Mouse (Mus musculus) CH12.LX (cell line): ENCODE results near the gene Serinc5. TPM values are rescaled to one million over a fixed set of nuclear protein-coding genes. Genes with fewer than 3 reads are reported as not detected.
A peak's percentile ranks its signal among the peaks of the same experiment; 100 is the strongest.
"Not testable (repeated sequence)": the region's sequence is repeated elsewhere in the genome, so short reads cannot be mapped to it uniquely, and the experiment has no call there.

Experiments used
- DNase-seq: peaks from one replicate; pipeline ENCODE4 v3.0.0-alpha.2; 2013; ENCODE audit errors: extremely low read depth
- H3K27ac ChIP-seq: 2 replicates; pipeline ENCODE4 v1.5.1; 2012; ENCODE audit warnings: low read depth, mild to moderate bottlenecking, control low read depth, moderate library complexity; ENCODE audit not compliant: insufficient read depth
- H3K27me3 ChIP-seq: replicated peaks from 2 replicates; pipeline ENCODE3; 2012; ENCODE audit warnings: inconsistent platforms
- H3K36me3 ChIP-seq, 2 experiments: replicated peaks in 1 of 2; 2 replicates each; pipeline versions ENCODE3 to v1.6.1; 2012; ENCODE audit warnings: inconsistent platforms in 1 of 2, low read length in 1 of 2, mild to moderate bottlenecking in 1 of 2, mixed read lengths in 1 of 2, moderate library complexity in 1 of 2; ENCODE audit not compliant: control insufficient read depth in 1 of 2, insufficient read depth in 1 of 2
- H3K4me1 ChIP-seq, 2 experiments: 2 replicates each; pipeline ENCODE4 v1.6.1; 2012; ENCODE audit warnings: inconsistent platforms in 1 of 2, moderate library complexity in 1 of 2; ENCODE audit not compliant: insufficient read depth in 2 of 2, control insufficient read depth in 1 of 2
- H3K4me2 ChIP-seq: 2 replicates; pipeline ENCODE4 v1.6.1; 2012; ENCODE audit warnings: low read depth, mild to moderate bottlenecking, control low read depth; ENCODE audit not compliant: poor library complexity, insufficient read depth, severe bottlenecking
- H3K4me3 ChIP-seq, 3 experiments: fragments of 150-350 bp in 1 of 3; sonication (generic) in 1 of 3; replicated peaks in 1 of 3; 2 replicates each; pipeline versions ENCODE3 to v1.5.1; 2011 to 2012; ENCODE audit warnings: low read depth in 2 of 3, low read length in 2 of 3, mild to moderate bottlenecking in 2 of 3, moderate library complexity in 2 of 3, control low read depth in 1 of 3, improper control_type of control experiment in 1 of 3, inconsistent platforms in 1 of 3, mixed read lengths in 1 of 3; ENCODE audit not compliant: poor library complexity in 1 of 3
- H3K79me2 ChIP-seq: replicated peaks from 2 replicates; pipeline ENCODE4 v1.6.1; 2012; ENCODE audit warnings: mild to moderate bottlenecking, moderate library complexity; ENCODE audit not compliant: control insufficient read depth, poor library complexity, insufficient read depth, severe bottlenecking; ENCODE audit errors: extremely low read depth
- H3K9ac ChIP-seq: 2 replicates; pipeline ENCODE4 v1.6.1; 2012; ENCODE audit warnings: low read depth, mild to moderate bottlenecking, control low read depth, moderate library complexity; ENCODE audit not compliant: insufficient read depth
- H3K9me3 ChIP-seq: replicated peaks from 2 replicates; pipeline ENCODE3; 2012; ENCODE audit warnings: low read length, inconsistent platforms, mixed read lengths
- BHLHE40 ChIP-seq: IDR thresholded peaks from 2 replicates; pipeline ENCODE4 v1.6.1; 2011; ENCODE audit warnings: mild to moderate bottlenecking, low read depth, low read length, improper control_type of control experiment
- ELF1 ChIP-seq: IDR thresholded peaks from 2 replicates; pipeline ENCODE4 v1.6.1; 2014; ENCODE audit warnings: low read depth, mild to moderate bottlenecking, inconsistent platforms, low read length, improper control_type of control experiment
- EP300 ChIP-seq: IDR thresholded peaks from 2 replicates; pipeline ENCODE4 v1.6.1; 2011; ENCODE audit warnings: low read length, improper control_type of control experiment
- ETS1 ChIP-seq: conservative IDR thresholded peaks from 2 replicates; pipeline ENCODE4 v1.6.1; 2012; ENCODE audit warnings: low read depth, mild to moderate bottlenecking, inconsistent platforms, low read length, improper control_type of control experiment, moderate library complexity
- IRF4 ChIP-seq: IDR thresholded peaks from 2 replicates; pipeline ENCODE4 v1.6.1; 2014; ENCODE audit warnings: low read depth, mild to moderate bottlenecking, inconsistent platforms, low read length, improper control_type of control experiment
- MAFK ChIP-seq: IDR thresholded peaks from 2 replicates; pipeline ENCODE4 v1.6.1; 2011; ENCODE audit warnings: low read length, improper control_type of control experiment; ENCODE audit not compliant: insufficient replicate concordance
- MEF2A ChIP-seq: IDR thresholded peaks from 2 replicates; pipeline ENCODE4 v1.6.1; 2014; ENCODE audit warnings: low read depth, mild to moderate bottlenecking, inconsistent platforms, low read length, improper control_type of control experiment, borderline replicate concordance
- MYC ChIP-seq: IDR thresholded peaks from 2 replicates; pipeline ENCODE4 v1.6.1; 2011; ENCODE audit warnings: low read depth, mild to moderate bottlenecking, improper control_type of control experiment, low read length
- PAX5 ChIP-seq: IDR thresholded peaks from 2 replicates; pipeline ENCODE4 v1.6.1; 2012; ENCODE audit warnings: low read length, inconsistent platforms, mixed read lengths
- TCF12 ChIP-seq: IDR thresholded peaks from 2 replicates; pipeline ENCODE4 v1.6.1; 2014; ENCODE audit warnings: low read depth, mild to moderate bottlenecking, inconsistent platforms, low read length, improper control_type of control experiment
- ZKSCAN1 ChIP-seq: IDR thresholded peaks from 2 replicates; pipeline ENCODE4 v1.6.1; 2012; ENCODE audit warnings: low read depth, inconsistent platforms, low read length, improper control_type of control experiment, borderline replicate concordance
- dilution Hi-C: fragments of 300-500 bp; cut with MboI; formaldehyde crosslinking; loops from 2 replicates; pipeline ENCODE4 v1.14.3; 2020; ENCODE audit warnings: low sequenced_read_pairs; ENCODE audit not compliant: extremely low pct_unique_long_range_greater_than_20kb, extremely low pct_ligation_motif_present
- in situ Hi-C: fragments of 300-500 bp; cut with MboI; formaldehyde crosslinking; loops from 3 replicates; pipeline ENCODE4 v1.14.3; 2019; ENCODE audit warnings: low sequenced_read_pairs, low pct_ligation_motif_present, low pct_unique_long_range_greater_than_20kb, mixed read lengths
- polyA plus RNA-seq: library from polyadenylated mRNA; unstranded; fragments of >175 nt; gene quantifications from 2 replicates; pipeline ENCODE4 v1.2.1, GENCODE M21; 2012; ENCODE audit warnings: low read depth; ENCODE audit not compliant: insufficient read length
- total RNA-seq, 2 experiments: library from RNA; depleted of rRNA; stranded (reverse); fragments of 300-350 nt in 1 of 2; fragments of >200 nt in 1 of 2; gene quantifications; 2 replicates each; pipeline ENCODE4 v1.2.3; 2012 to 2014

Gene Serinc5
- total and polyA plus RNA-seq, 3 experiments: 1.9 to 5.2 (median 4.3) TPM

DNA sequence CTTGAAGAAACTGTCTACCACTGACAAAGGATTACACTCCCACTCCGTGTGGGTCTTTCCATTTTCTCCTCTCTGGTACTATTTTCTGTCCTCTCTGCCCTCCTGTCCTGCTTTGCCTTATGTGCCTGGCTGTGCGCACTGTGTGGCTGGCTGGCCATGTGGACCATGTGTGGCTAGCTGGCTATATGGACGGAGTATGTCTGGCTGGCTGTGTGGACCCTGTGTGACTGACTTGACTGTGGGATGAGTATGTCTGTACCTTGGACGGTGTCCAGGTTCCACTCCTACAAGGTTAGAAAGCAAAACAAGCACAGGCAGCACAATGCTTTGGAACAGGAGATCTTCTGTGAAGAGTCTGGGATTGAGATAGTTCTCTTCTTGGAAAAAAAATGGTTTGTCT lies 74.4 kb downstream of the Serinc5 start:
- dilution Hi-C loops (no loop called here), in situ Hi-C loops (no loop called here)
- DNase-seq: no peak

DNA sequence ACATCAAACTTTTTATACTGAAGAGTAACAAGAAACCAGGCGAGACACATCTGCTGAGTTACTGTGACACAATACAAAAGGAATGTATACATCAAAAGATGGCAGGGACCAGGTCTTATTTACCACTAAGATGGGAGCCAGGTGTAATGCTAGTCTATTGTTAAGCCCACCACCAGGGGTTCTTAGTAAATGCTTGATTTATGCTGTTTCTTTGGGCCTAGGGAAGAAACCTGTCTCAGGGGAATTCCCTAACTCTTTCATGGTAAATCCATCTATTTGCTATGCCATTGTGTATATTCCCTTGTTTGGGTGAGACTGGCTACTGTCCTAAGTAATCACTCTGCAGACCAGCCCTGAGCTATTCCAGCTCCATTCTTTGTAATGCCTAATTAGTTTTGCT lies 76.3 kb downstream of the Serinc5 start:
- in situ Hi-C loops, H3K79me2 ChIP-seq, DNase-seq, H3K27me3 ChIP-seq, H3K9me3 ChIP-seq, dilution Hi-C loops, H3K4me3 ChIP-seq, H3K36me3 ChIP-seq, H3K9ac ChIP-seq, H3K4me2 ChIP-seq, H3K27ac ChIP-seq: not testable (repeated sequence)
- peaks cover 7 to 13% of the 10 kb centered on the region in 2 experiments for H3K4me1 ChIP-seq

More for the DNA sequence above, 74.4 kb downstream of the Serinc5 start:
- Histone ChIP-seq H3K79me2 (no peaks in the 10 kb centered on the region), H3K4me3 (no peak overlapping the region), H3K4me2 (no peak overlapping the region), H3K9me3 (peaks cover 4% of the 10 kb centered on the region), H3K9ac (no peak overlapping the region), H3K4me1 (peaks cover 9 to 18% of the 10 kb centered on the region in 2 experiments), H3K27me3 (no peaks in the 10 kb centered on the region), H3K36me3 (peaks cover 2% of the 10 kb centered on the region in 2 experiments), H3K27ac (no peak overlapping the region)
- TF ChIP-seq MYC (no peak), ZKSCAN1 (no peak)

DNA sequence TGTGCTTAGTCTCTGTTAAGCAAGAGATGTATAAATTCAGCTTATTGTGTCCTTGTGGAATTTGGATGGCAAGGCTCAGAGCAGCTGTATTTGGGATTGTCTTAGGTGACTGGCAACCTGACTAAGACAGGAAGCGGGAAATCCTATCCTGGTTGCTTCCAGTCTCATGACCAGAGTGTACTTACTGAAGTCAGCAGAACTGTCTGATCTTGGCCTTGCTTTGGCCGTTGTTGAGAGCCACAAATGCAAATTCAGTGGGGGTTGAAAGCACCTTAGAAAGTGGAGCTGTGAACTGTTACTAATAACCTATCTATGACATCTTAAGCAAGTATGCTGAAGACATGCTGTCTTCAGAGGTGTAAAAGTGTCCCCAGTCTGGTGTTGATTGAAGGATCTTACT lies 78.2 kb downstream of the Serinc5 start:
- H3K4me1 ChIP-seq: peaks cover 5 to 13% of the 10 kb centered on the region in 2 experiments
- H3K36me3 ChIP-seq: peaks cover 2% of the 10 kb centered on the region in 2 experiments
- in situ Hi-C loops: no loop called here
- H3K27me3 ChIP-seq: no peaks in the 10 kb centered on the region
- H3K4me2 ChIP-seq: 0 out of 2 replicates have a peak overlapping the region, but pooled peaks have one; percentile 14
- TF ChIP-seq PAX5: no peak
- peak; percentile 53; the same call in 1 of the 2 replicates for TF ChIP-seq ETS1
- TF ChIP-seq MAFK: peak; percentile 66; the same call in 1 of the 2 replicates
- peak; percentile 22; the same call in 1 of the 2 replicates for TF ChIP-seq EP300
- peak; percentile 54 for TF ChIP-seq BHLHE40
- 0 out of 2 replicates have a peak, but pooled peaks have one; percentile 41 for TF ChIP-seq MEF2A
- TF ChIP-seq TCF12: peak; percentile 34; the same call in 1 of the 2 replicates
- peak; percentile 64; the same call in 1 of the 2 replicates for TF ChIP-seq IRF4
- no peak for TF ChIP-seq ELF1
- H3K9me3 ChIP-seq: peaks cover 4% of the 10 kb centered on the region
- DNase-seq: peak; percentile 42
- H3K79me2 ChIP-seq: no peaks in the 10 kb centered on the region
- no peak overlapping the region for H3K27ac ChIP-seq
- no peak overlapping the region for H3K4me3 ChIP-seq
- no peak overlapping the region for H3K9ac ChIP-seq
- dilution Hi-C loops: no loop called here
